Mouse (Mus musculus) kidney, adult 8-10 months (tissue): Measurements from ENCODE around the gene Prkaca.

Experiments used
- DNase-seq, 2 experiments: peaks; one replicate each; pipeline ENCODE4 v3.0.0; 2022

The Prkaca gene

GRCm38 (mm10) chr8:84039050-84039449 is 66.3 kb downstream of the Prkaca start:
- peak; percentile 53 to 79 for DNase-seq

- peak; percentile 50 to 71 for DNase-seq
These were observed 69.5 kb downstream of the Prkaca start, which contains the start of gene Il27ra for GRCm38 (mm10) chr8:84042066-84042947. Il27ra (minus strand) TSS chr8:84042589.

DNA sequence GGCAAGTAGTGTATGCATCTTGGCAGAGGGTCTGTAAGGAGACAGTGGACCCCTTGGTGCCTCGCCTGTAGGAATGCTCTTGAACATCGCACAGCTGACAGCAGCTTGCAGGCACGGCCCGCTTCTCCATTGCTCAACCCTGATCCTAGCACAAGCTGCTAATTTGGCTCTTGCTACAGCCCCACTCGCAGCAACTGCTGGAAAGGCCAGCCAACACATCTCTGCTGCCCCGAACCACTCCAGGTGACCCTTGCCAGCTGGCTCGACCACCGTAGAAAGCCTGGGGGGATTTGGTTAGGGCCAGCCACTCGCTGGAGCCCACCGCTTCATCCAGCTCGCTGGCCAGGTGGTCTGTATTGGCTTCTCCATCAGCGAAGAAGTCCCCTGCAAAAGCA is 70.2 kb downstream of the Prkaca start:
- no peak for DNase-seq

DNA sequence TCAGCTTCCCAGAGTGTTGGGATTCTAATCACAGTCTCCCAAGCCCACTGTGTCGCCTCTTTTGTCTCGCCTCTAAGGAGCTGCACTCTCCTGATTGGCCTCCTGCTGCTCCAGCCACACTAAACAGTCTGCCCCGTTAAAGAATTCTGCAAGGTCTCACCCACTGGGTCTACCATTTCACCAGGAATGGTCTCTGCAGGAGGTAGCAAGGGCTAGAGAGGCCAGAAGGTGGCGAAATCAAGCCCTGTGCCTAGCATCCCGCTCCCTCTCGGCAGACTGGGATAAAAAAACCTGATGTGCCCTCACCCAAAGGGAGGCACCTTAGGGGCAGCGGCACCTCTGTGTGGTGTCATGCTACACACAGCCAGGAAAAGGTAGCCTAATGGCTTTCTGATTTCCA is 71.3 kb downstream of the Prkaca start:
- DNase-seq, result no peak

DNA sequence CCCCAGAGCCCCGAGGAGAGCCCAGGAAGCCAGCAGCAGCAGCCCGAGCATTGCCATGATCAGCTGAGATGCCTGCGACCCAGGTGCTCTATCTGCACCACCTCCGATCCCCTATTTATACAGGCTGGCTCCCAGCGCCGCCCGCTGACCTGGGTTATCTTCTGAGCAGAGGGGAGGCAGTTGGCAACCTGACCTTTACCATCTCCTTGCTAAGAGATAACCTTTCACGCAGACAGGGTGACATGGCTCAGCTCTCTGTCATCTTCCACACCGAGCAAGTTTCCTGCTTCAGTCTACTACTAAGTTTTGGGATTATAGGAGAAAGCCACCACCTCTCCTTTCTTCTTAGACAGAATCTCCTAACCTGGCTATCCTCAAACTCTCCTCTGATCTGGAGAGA is 72.1 kb downstream of the Prkaca start, which contains the start of gene Rln3:
Gene Rln3 (minus strand): TSS at position 101 of the 400 bp plus-strand sequence.
- DNase-seq, result no peak
